Mouse (Mus musculus) embryonic fibroblast, embryonic 13.5 days (primary cell): ENCODE results near the gene Zfp652.

Experiments used
- CTCF ChIP-seq: IDR thresholded peaks from 2 replicates; pipeline ENCODE4 v1.5.1; 2011; ENCODE audit warnings: mild to moderate bottlenecking, control low read depth, low read length, moderate library complexity, borderline replicate concordance; ENCODE audit not compliant: insufficient read depth
- POLR2A ChIP-seq: IDR thresholded peaks from 2 replicates; pipeline ENCODE4 v1.6.1; 2011; ENCODE audit warnings: low read depth, mild to moderate bottlenecking, control low read depth, low read length, moderate library complexity

DNA sequence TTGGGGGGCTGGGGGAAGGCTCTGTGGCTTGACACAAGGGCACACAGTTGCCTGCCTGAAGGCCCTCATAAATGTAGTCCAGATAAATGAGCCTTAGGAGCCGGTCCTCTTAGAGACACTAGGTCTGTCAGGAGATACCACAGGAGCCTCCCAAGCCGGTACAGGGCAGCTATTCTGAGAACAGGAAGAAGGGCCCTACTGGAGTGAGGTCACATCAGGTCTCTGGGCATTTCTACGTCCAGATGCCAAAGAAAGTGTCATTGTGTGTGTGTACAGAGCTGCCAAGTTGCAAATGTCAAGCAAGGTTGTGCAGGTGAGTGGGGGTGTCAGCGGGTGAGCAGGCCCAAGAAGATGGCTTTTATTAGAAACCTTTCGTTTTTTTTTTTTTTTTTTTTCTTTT, 83.1 kb downstream of the Zfp652 start:
- TF ChIP-seq CTCF: no peak
- no peak for TF ChIP-seq POLR2A
